Mouse (Mus musculus) heart, adult 2 months (tissue): Measurements from ENCODE around the gene Frmd8. TPM values are rescaled to one million over a fixed set of nuclear protein-coding genes. Genes with fewer than 3 reads are reported as not detected.
A peak's percentile ranks its signal among the peaks of the same experiment; 100 is the strongest.

Experiments
- DNase-seq, 2 experiments: peaks; one replicate each; pipeline ENCODE4 v3.0.0; 2021
- H3K27ac ChIP-seq: fragments of 200-600 bp; 2 replicates; pipeline ENCODE4 v1.8.1; 2022
- H3K27me3 ChIP-seq: fragments of 200-500 bp; 2 replicates; pipeline ENCODE4 v1.6.1; 2012; ENCODE audit warnings: mild to moderate bottlenecking, low read length, inconsistent platforms, mixed read lengths; ENCODE audit not compliant: control insufficient read depth, insufficient read depth
- H3K36me3 ChIP-seq: fragments of 200-500 bp; 2 replicates; pipeline ENCODE4 v1.6.1; 2012; ENCODE audit warnings: low read length, inconsistent platforms; ENCODE audit not compliant: control insufficient read depth, insufficient read depth
- H3K4me1 ChIP-seq: fragments of 200-500 bp; 2 replicates; pipeline ENCODE4 v1.6.1; 2011; ENCODE audit warnings: low read length; ENCODE audit not compliant: control insufficient read depth, insufficient read depth
- H3K4me3 ChIP-seq: fragments of 200-600 bp; 2 replicates; pipeline ENCODE4 v1.8.1; 2022
- H3K79me2 ChIP-seq: fragments of 200-500 bp; replicated peaks from 2 replicates; pipeline ENCODE4 v1.6.1; 2012; ENCODE audit warnings: mild to moderate bottlenecking, inconsistent platforms, low read length, moderate library complexity, mixed read lengths; ENCODE audit not compliant: control insufficient read depth, insufficient read depth
- H3K9ac ChIP-seq: fragments of 200-500 bp; 2 replicates; pipeline ENCODE4 v1.6.1; 2012; ENCODE audit warnings: low read depth, mild to moderate bottlenecking, control low read depth, inconsistent platforms, low read length, mixed read lengths
- CTCF ChIP-seq: fragments of 200-600 bp; IDR thresholded peaks from 2 replicates; pipeline ENCODE4 v1.8.1; 2022; ENCODE audit warnings: antibody characterized with exemption, mild to moderate bottlenecking, moderate library complexity
- EP300 ChIP-seq: fragments of 200-500 bp; IDR thresholded peaks from 2 replicates; pipeline ENCODE4 v1.6.1; 2011; ENCODE audit warnings: low read depth, low read length, control low read depth; ENCODE audit not compliant: insufficient read depth
- POLR2A ChIP-seq: fragments of 200-500 bp; IDR thresholded peaks from 2 replicates; pipeline ENCODE4 v1.6.1; 2011; ENCODE audit warnings: mild to moderate bottlenecking, low read depth, low read length, control low read depth; ENCODE audit not compliant: insufficient read depth
- WGBS: fragments of 180-500 bp; shearing (Covaris S2); methylation state at CpG from one replicate; pipeline ENCODE4 v1.1.7; 2018; 5-methylcytosine and 5-hydroxymethylcytosine counted together
- intact Hi-C: fragments of 180-260 bp; cut with DNase I; formaldehyde crosslinking; loops from one replicate; pipeline ENCODE4 v1.15.1; 2025
- polyA plus RNA-seq: library from polyadenylated mRNA; depleted of rRNA; stranded (reverse); fragments of >200 nt; gene quantifications from 2 replicates; pipeline ENCODE4 v1.2.3, GENCODE M21; 2012
- total RNA-seq, 2 experiments: library from RNA; stranded (reverse); gene quantifications; 2 replicates each; pipeline ENCODE4 v1.2.3; 2021

Frmd8 gene
- total and polyA plus RNA-seq, 3 experiments, result 7.0 to 8.4 (median 7.7) TPM

DNA sequence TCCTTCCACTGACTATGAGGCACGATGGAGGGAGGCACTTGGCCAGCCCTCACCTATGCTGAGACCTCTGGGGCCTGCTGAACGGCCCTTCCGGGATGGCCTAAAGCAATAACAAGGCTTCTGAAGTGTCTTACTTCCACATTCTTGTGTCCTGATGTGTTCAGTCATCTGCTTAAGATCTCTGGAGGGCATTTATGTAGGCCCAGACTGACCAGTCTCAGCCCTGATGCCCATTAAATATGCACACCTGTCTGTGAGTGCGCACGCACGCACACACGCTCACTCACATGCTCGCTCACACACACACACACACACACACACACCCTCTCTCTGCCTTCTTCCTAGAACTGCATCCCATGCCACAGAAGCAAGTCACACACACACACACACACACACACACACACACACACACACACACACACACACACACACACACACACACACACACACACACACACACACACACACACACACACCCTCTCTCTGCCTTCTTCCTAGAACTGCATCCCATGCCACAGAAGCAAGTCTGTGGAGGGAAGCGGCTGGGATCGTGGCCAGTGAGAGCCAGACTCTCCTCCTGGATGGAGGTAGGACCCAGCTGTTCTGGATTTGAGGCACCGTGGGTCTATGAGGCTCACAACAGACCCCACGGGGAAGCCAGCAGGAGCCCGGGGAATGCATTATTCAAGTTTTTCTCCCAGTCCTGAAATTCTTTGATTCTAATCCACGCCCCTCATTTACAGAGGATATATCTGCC lies 65.9 kb downstream of the Frmd8 start:
- intact Hi-C loops, result no loop called here

DNA sequence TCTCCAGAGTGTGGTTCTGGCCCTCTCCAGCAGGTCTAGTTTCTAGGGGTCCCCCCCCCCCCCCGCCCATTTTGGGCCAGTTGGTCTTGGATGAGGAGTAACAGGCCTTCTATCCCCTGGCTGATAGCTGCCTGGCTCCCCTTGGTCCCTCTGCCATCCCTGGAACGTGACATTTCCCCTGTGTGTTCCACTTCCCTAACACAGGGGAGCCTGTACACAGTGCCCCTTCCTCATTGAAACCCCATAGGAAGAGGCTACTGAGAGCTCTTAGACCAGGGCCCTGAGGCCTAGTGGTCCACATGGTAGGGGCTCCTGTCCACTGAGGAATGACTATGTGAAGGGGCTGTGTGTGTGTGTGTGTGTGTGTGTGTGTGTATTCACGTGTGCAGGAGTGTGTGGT lies 67.3 kb downstream of the Frmd8 start:
- Histone ChIP-seq H3K36me3 (peaks cover 11% of the 10 kb centered on the region; the same call in 1 of the 2 replicates), H3K27me3 (no peaks in the 10 kb centered on the region), H3K27ac (peak overlapping the region; percentile 100), H3K4me3 (no peak overlapping the region), H3K79me2 (no peaks in the 10 kb centered on the region), H3K4me1 (peaks cover 59% of the 10 kb centered on the region), H3K9ac (no peak overlapping the region)
- intact Hi-C loops, result no loop called here
- no peak for DNase-seq
- no peak for TF ChIP-seq POLR2A
- 68% methylated on average over 3 of the region's 3 CpGs for WGBS

More for the DNA sequence above, 65.9 kb downstream of the Frmd8 start:
- H3K4me3 ChIP-seq, result no peak overlapping the region
- no peaks in the 10 kb centered on the region for H3K79me2 ChIP-seq
- WGBS, result 59% methylated on average over 14 of the region's 14 CpGs
- H3K27ac ChIP-seq, result peak overlapping the region; percentile 96
- H3K4me1 ChIP-seq, result peaks cover 58% of the 10 kb centered on the region
- no peaks in the 10 kb centered on the region for H3K27me3 ChIP-seq
- H3K9ac ChIP-seq, result 0 out of 2 replicates have a peak overlapping the region, but pooled peaks have one; percentile 14
- DNase-seq, result no peak
- no peak for TF ChIP-seq POLR2A
- TF ChIP-seq CTCF, result no peak
- no peak for TF ChIP-seq EP300
- H3K36me3 ChIP-seq, result peaks cover 11% of the 10 kb centered on the region; the same call in 1 of the 2 replicates

DNA sequence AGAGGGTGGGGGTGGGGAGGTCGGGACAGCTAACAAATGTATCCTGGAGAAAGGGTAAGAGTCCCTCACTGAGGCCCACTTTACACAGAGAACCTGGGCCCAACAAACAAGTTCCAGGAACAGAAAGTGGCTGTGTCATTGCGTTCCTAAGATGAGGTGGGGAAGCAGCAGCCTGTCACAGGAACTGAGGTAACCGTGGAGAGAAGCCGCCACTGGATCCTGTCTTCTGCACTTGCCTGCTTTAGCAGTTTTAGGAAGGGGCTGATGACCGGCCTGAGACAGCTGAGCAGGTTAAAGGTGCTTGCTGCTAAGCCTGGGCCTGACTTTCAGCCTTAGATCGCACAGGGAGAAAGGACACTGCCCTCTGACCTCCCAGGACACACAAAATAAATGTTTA lies 68.3 kb downstream of the Frmd8 start:
- intact Hi-C loops, result no loop called here
- 29% methylated on average over 6 of the region's 6 CpGs for WGBS
- peak overlapping the region; percentile 18; the same call in 1 of the 2 replicates for H3K9ac ChIP-seq

DNA sequence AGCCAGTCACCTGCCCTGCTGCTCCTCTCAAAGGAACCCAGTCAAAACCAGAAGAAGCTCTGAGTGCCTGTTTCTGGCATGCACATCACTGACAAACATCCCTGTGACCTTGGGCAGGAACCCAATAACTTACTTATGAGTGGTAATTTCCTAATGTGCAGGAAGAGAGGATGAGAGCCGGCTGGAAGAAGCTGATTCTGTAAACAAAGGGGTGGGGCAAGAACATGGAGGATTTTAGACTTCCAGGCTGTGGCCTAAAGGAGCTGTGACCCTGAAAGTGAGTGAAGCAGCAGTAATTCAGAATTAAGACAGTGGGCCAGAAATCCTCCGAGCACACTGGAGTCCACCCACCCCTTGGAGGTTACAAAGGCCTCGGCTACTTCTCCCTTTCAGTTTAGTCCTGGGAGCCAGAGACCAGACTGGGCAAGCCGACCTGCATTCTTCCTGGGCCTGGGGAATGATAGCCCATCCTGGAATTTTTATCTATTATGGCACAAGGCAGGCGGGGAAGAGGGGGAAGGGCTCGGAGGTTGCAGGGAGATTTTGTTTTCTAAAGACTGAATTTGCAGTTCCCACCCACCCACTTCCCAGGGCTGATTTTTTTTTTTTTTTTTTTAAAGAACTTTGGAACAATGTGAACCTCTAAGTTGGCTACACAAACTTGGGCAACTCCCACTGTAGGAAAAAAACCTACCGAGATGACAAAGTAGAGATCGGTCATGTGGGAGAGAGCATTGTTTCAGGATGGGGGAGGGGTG lies 68.8 kb downstream of the Frmd8 start:
- peak overlapping the region; percentile 31 for H3K9ac ChIP-seq
- H3K79me2 ChIP-seq, result no peaks in the 10 kb centered on the region
- no peaks in the 10 kb centered on the region for H3K27me3 ChIP-seq
- intact Hi-C loops, result no loop called here
- DNase-seq, result peak; percentile 73 to 75
- TF ChIP-seq CTCF, result no peak
- TF ChIP-seq POLR2A, result peak; percentile 53; the same call in 1 of the 2 replicates
- peak; percentile 75 for TF ChIP-seq EP300
- peaks cover 6% of the 10 kb centered on the region; the same call in 1 of the 2 replicates for H3K36me3 ChIP-seq
- peak overlapping the region; percentile 100 for H3K27ac ChIP-seq
- peaks cover 48% of the 10 kb centered on the region for H3K4me1 ChIP-seq
- H3K4me3 ChIP-seq, result peak overlapping the region; percentile 1; the same call in 1 of the 2 replicates
- WGBS, result 4% methylated on average over 8 of the region's 8 CpGs

More for the DNA sequence above, 68.3 kb downstream of the Frmd8 start:
- peak overlapping the region; percentile 100 for H3K27ac ChIP-seq
- no peak for TF ChIP-seq POLR2A
- 0 out of 2 replicates have a peak, but pooled peaks have one; percentile 13 for TF ChIP-seq EP300
- H3K36me3 ChIP-seq, result peaks cover 8% of the 10 kb centered on the region; the same call in 1 of the 2 replicates
- no peaks in the 10 kb centered on the region for H3K27me3 ChIP-seq
- H3K4me1 ChIP-seq, result peaks cover 54% of the 10 kb centered on the region
- H3K79me2 ChIP-seq, result no peaks in the 10 kb centered on the region
- DNase-seq, result peak; percentile 55 to 61
- H3K4me3 ChIP-seq, result no peak overlapping the region; the same call in 1 of the 2 replicates

DNA sequence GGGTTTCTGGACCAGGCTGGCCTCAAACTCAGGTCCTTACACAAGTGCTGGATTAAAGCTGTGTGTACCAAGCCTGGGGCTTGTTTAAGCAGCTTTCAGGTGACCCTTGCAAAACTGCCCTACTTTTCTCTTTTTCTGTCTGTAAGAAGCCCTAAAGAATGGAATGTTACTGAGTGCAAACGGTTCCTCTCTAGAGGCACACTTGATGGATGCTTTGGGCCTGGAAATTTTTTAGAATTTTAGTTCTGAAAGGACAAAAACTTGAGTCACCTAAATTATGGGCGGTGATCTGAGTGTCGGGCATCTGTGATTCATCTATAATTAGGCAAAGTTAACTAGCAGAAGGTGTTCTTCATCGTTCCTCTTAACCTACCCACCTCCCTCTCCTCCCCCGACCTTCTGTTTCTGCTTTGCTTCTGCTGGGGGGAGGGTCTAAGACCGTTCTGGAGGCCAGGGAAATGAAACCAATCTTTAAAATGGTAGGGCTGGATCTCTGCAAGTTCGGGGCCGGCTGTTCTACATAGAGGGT lies 70.6 kb downstream of the Frmd8 start:
- TF ChIP-seq POLR2A, result no peak
- no peak for TF ChIP-seq CTCF
- TF ChIP-seq EP300, result no peak
- peaks cover 6% of the 10 kb centered on the region; the same call in 1 of the 2 replicates for H3K36me3 ChIP-seq
- no peaks in the 10 kb centered on the region for H3K27me3 ChIP-seq
- peak in 1 of 2 experiments; percentile 34 for DNase-seq
- H3K4me3 ChIP-seq, result no peak overlapping the region
- peak overlapping the region; percentile 84 for H3K9ac ChIP-seq
- H3K4me1 ChIP-seq, result peaks cover 32% of the 10 kb centered on the region
- intact Hi-C loops, result no loop called here
- WGBS, result 37% methylated on average over 8 of the region's 8 CpGs
- H3K27ac ChIP-seq, result peak overlapping the region; percentile 100
- peaks cover 6% of the 10 kb centered on the region for H3K79me2 ChIP-seq
